In the genomic region with DNA sequence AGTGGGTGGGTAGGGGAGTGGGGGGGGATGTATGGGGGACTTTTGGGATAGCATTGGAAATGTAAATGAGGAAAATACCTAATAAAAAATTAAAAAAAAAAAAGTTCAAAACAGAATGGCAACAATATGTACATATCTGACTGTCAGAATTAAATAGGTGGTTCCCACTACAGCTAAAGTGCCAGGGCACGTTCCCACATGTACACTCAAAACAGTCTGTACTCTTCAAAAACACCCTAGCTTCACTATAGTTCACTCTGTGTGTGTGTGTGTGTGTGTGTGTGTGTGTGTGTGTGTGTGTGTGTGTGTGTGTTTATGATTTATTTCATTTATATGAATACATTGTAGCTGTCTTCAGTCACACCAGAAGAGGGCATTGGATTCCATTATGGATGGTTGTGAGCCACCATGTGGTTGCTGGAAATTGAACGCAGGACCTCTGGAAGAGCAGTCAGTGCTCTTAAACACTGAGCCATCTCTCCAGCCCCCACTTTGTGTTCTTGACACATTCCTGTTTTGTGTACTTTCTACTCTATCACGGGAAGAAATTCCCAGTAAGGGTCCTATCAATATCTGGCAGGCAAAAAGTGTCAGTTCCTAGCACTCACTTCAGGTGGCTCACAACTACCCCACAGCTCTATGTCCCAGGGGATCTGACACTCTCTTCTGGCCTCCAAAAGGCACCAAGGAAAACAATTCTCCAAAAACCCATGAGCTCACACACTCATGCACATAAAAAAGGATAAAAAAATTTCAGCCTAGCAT, we compare ENCODE assay signal across 7 mouse cellular contexts. TPM values are rescaled to one million over a fixed set of nuclear protein-coding genes. Genes with fewer than 3 reads are reported as not detected.
"Had no signal": no experiment of that assay in that cellular context is flagged by ENCODE, and none has a peak within 500 bp of the region (broad histone marks: within the 10 kb centered on the region; RNA-seq: fewer than 3 reads in every experiment).

No protein-coding gene starts in this region.

RNA-seq across cellular contexts. Expression of a gene that starts 12.0 kb away (rescaled TPM):
- total RNA-seq: gastrocnemius, adult 8-10 months; gastrocnemius, postnatal 14 days; heart, postnatal 10 days; heart, postnatal 25 days; heart, postnatal 4 days; left cerebral cortex, postnatal 14 days had no signal
- polyA plus RNA-seq: heart, embryonic 14.5 days had no signal
